Mouse (Mus musculus): ENCODE data around the gene Lef1.

Lef1 gene

GRCm38 (mm10) chr3:131108094-131108653 lies 2.1 kb upstream of the Lef1 start:
- no peak for DNase-seq

GRCm38 (mm10) chr3:131109066-131109685 lies 1.1 kb upstream of the Lef1 start:
- DNase-seq, result no peak

- DNase-seq, result no peak
These were observed 593 bp upstream of the Lef1 start for GRCm38 (mm10) chr3:131109686-131110070.

GRCm38 (mm10) chr3:131111151-131111850 lies 1.0 kb downstream of the Lef1 start:
- no peak for DNase-seq

- peak; percentile 24 for DNase-seq
These were observed 1.7 kb downstream of the Lef1 start for GRCm38 (mm10) chr3:131111851-131112572.

- no peak for DNase-seq
These were observed 2.3 kb downstream of the Lef1 start for GRCm38 (mm10) chr3:131112573-131112955.

- DNase-seq, result no peak
These were observed 2.8 kb downstream of the Lef1 start for GRCm38 (mm10) chr3:131113029-131113428.

GRCm38 (mm10) chr3:131116116-131116515 lies 5.8 kb downstream of the Lef1 start:
- no peak for DNase-seq

GRCm38 (mm10) chr3:131117352-131117751 lies 7.1 kb downstream of the Lef1 start:
- no peak for DNase-seq

- no peak for DNase-seq
These were observed 7.6 kb downstream of the Lef1 start for GRCm38 (mm10) chr3:131117883-131118282.

- DNase-seq, result no peak
These were observed 9.2 kb downstream of the Lef1 start for GRCm38 (mm10) chr3:131119435-131119834.

GRCm38 (mm10) chr3:131123501-131123900 lies 13.2 kb downstream of the Lef1 start:
- DNase-seq, result no peak

GRCm38 (mm10) chr3:131125873-131126272 lies 15.6 kb downstream of the Lef1 start:
- DNase-seq, result no peak

GRCm38 (mm10) chr3:131126438-131126837 lies 16.2 kb downstream of the Lef1 start:
- no peak for DNase-seq

- no peak for DNase-seq
These were observed 23.7 kb downstream of the Lef1 start for GRCm38 (mm10) chr3:131134003-131134402.

GRCm38 (mm10) chr3:131135434-131135833 lies 25.2 kb downstream of the Lef1 start:
- no peak for DNase-seq

- DNase-seq, result no peak
These were observed 26.2 kb downstream of the Lef1 start for GRCm38 (mm10) chr3:131136455-131136854.

GRCm38 (mm10) chr3:131137119-131137781 lies 27.0 kb downstream of the Lef1 start:
- DNase-seq, result no peak

GRCm38 (mm10) chr3:131138224-131138623 lies 28.0 kb downstream of the Lef1 start:
- no peak for DNase-seq

GRCm38 (mm10) chr3:131138797-131139196 lies 28.5 kb downstream of the Lef1 start:
- no peak for DNase-seq

- DNase-seq, result peak; percentile 13
These were observed 29.2 kb downstream of the Lef1 start for GRCm38 (mm10) chr3:131139345-131140090.

GRCm38 (mm10) chr3:131140091-131140462 lies 29.8 kb downstream of the Lef1 start:
- DNase-seq, result no peak

Data from kidney, adult 9 months (tissue).